Mouse (Mus musculus): ENCODE measurements around the gene Slc22a22.
"Not testable (repeated sequence)": the region's sequence is repeated elsewhere in the genome, so short reads cannot be mapped to it uniquely, and the experiment has no call there.

Slc22a22 gene

DNA sequence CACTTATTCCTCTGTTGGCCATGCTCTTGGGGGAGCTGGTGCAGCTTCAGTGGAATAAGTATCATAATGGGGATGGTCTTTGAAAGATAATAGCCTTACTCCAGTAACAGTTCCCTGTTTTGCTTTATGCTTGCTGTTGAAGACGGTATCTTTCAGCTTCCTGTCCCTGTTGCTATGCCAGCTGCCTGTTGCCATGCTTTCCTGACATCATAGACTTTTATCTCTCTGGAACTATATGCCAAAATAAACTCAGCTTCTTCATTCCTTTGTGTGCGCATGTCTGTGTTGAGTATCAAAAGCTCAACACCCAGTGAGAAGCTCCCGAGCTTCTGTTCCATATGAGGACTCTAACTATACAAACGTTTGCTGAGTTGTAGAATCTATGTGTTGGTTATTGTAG is 83.4 kb downstream of the Slc22a22 start:
- in situ Hi-C loops (cut with MboI, MseI): no loop called here

DNA sequence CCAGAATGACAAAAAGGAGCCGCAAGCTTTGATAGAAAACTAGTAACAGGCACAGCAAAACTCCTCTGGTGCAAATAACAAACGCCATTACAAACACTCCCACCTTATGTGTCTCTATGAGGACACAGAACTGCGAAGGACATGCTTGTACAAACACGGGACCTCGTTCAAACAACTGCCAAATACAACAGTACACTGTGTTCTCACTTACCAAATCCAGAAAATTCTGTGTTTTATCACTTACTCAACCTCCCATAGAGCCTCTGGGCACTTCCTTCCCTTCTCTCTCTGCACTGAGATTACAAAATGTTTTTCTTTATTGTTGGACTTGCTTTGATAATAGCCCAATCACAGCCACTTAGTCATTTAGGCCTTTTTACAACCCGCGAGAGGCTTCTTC is 97.0 kb downstream of the Slc22a22 start:
- in situ Hi-C loops (cut with MboI, MseI): no loop called here

DNA sequence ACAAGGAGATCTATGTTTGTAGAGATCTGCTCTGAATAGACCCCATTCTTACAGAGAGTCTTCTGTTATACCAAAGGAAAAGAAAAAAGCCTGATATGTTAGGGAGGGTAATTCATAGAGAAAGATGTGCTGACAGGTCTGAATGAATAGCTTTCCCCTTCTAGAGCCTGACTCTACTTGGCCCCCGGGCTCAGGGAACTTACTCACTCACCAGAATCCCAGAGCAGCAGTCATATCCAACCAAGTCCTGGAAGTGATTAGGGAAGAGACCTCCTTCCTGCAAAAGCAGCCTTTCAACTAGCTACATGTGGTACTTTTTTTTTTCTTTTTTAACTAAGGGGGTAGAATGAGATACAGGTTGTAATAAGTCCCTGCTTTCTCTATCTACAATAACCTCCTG is 111.0 kb downstream of the Slc22a22 start:
- in situ Hi-C loops (cut with MboI, MseI): no loop called here

DNA sequence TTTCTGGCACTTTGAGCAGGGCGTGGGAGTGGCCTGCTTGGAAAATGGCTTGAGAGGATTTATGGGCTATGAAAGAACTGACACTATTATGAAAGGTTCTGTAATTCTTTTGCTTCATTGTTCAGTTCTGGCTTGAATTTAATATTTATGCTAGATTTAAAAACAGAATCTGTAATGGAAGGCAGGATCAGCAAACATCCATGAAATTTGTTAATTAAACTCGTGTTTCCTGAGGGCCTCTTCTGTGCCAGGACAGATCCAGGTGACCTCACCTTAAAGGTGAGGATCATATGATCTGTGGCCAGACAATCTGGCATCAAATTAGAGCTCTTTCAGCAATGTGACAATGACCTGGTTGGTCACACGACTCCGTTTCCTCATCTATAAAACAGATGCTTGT is 122.1 kb downstream of the Slc22a22 start:
- in situ Hi-C loops (cut with MboI, MseI): no loop called here

DNA sequence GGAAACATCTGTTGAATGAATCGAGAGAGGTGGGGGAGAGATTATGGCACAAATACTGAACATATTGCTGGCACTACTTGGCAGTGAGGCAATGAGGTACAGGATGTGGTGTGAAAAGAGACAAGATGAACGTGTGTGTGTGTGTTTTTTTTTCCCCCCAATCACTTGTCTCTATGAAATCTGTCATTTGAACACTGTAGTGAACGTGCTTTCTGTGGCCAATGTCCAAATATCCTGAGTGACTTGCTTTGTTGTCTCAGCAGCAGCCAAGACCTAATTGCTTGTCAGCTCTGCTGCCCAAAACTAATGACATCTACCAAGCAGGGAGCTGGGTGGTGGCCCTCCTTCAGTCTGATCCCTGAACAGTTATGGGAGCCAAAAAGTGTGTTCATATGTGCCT is 136.9 kb downstream of the Slc22a22 start:
- in situ Hi-C loops (cut with MboI, MseI): loop anchor here (25.0 kb wide), 1 partner anchor 672 kb away; no protein-coding TSS in a partner anchor

DNA sequence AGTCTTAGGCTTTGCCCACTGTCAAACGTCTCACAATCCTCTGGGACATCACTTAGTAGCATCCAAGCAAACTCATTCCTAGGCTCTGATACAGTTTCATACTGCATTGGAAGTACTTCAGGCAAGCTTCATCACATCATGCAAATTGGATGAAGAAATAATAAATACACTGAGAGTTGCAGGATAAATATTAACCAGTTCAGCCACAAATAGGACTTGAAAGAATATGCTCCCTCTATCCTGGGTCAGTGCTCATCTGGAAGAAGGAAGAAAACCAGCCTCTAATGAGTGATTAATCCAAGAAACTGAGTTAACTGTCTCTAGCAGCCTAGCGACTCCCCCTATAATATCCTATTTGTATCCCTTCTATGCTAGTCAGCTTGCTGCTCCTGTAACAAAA is 146.1 kb downstream of the Slc22a22 start:
- in situ Hi-C loops (cut with MboI, MseI): loop anchor here (25.0 kb wide), 1 partner anchor 681 kb away; no protein-coding TSS in a partner anchor

DNA sequence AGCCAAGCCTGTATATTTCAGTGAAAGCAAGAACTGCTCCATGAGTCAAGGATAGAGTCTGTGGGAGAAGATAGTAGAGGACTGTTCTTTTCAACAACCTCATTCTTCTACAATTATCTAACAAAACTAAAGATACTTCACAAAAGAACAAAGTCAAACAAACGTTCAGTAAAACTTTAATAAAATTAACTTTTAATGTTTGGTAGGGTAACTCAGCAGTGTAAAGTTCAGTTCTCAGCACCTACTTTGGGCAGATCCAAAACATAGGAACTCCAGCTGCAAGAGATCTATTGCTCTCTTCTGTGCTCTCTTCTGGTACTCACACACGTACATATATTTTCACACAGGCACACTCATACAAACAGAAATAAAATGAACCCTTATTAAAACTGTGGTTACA is 159.4 kb downstream of the Slc22a22 start:
- in situ Hi-C loops (cut with MboI, MseI): no loop called here

DNA sequence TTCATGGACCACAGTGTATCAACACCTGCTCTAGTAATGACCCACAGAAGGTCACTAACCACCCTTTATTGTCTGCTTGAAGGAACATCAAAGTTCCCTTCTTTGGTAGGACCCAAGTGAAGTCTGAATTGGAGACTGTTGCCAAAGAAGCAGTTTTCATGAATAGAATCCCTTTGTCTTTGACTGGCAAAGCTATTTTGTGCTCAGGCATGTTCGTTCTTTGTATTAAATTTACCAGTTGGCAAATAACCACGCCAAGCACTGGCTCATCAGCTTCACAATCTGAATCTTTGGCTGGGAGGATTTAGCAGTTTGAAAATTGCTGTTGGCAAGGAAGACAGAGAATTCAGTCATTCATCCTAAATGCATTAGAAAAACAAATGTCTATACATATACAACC is 160.9 kb downstream of the Slc22a22 start:
- in situ Hi-C loops (cut with MboI, MseI): no loop called here

DNA sequence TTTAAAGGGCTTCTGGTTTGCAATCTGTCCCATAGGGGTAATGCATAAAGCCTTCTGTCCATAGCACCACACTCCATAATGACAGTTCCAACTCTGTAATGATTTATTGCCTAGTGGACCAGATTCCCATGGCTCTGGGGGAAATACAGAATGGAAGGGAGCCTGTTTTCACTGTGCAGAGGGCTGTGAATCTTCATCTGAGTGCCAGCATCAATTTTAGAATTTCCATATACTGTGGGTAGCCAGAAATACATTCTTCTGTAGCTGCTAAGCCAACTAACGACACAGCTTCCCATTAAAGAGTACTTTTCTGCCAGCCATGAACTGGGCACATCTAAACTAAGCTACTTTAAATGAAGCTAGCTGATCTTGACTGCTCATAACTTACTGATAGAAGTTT is 174.7 kb downstream of the Slc22a22 start:
- in situ Hi-C loops (cut with MboI, MseI): no loop called here

DNA sequence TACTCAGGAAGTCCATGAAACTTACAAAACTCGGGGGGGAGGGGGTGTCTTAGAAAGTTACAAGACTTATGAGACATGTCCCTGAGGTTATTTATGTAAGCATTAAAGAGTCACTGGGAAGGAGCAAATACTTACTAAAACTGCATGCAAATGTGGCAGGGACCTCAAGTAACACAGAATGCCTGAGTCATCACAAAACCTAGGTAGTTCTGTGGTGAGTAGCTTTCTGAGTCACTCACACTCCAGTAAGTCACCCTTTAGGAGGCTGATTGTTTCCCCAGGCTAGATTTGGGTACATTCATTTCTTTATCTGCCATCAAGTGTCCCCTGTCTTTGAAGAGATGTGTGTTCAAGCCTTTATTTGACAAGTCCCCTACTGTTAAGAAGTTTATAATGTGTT is 198.9 kb downstream of the Slc22a22 start:
- in situ Hi-C loops (cut with MboI, MseI): no loop called here

DNA sequence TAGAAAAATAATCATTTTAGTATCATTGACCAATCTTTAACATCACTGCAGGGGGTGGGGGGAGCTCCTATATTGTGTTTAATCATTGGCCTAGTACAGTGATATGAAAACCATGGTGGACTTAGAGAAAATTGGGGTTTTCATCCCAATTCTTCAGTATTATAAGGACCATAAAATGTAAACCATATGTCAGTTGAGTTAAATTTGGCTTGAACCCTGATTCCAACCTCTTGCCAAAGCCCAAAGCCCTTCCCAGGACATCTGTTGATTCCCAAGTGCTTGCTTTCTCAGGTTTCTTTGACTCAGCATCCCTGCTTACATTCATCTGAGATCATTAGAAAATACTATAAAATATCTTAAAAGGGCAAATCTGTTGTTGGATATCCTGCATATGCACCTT is 201.0 kb downstream of the Slc22a22 start:
- in situ Hi-C loops (cut with MboI, MseI): no loop called here

DNA sequence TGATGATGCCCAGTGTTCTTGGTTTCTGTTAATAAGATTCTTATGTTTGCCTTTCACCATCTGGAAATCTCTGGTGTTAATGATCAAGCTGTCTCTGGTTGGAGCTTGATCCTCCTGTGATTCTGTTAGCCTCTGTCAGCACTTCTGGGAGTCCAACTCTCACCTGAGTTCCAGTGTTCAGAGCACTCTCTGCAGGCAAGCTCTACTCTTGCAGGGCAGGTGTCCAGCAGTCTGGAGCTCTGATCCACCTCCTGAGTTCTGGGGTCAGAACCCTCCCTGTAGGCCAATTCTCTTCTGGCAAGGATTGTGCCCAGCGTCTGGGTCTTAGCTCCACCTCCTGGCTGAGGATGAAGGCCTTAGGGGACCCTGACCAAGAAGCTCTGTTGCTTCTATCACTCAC is 237.4 kb downstream of the Slc22a22 start:
- in situ Hi-C loops (cut with MboI, MseI): not testable (repeated sequence)

DNA sequence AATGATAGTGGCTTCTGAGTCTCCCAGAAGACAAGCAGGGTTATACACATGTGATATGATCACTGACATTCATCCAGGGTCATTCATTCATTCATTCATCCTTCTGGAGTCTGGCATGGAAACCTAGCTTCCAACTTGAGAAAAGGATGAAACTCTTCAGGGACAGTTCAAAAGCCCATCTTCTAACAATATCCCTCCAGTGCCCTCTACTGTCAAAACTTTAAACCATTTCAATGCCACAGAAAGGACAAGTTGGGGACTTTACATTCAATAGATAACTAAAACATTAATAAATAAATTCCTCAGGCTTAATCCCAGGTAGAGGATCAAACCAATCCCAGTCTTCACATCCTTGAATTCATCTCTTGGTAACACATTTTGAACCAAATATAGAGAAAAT is 247.0 kb downstream of the Slc22a22 start:
- in situ Hi-C loops (cut with MboI, MseI): no loop called here

DNA sequence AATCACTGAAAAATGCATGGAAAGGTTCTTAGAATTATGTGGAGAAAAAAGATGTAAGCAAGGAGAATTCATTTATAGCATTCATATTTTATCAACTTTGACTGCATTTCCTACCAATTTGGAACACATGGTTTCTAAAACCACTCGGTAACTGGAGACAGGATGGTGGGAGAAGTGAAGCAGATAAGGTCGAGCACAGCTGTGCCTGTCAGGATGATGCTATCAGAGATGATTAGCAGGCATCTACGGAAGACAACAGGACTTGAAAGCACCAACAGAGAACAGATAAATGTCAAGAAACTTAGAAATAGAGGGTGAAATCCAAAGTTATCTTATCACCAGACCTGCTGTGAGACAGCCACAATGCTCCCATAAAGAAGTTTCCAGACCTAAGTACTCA is 272.1 kb downstream of the Slc22a22 start:
- in situ Hi-C loops (cut with MboI, MseI): no loop called here

DNA sequence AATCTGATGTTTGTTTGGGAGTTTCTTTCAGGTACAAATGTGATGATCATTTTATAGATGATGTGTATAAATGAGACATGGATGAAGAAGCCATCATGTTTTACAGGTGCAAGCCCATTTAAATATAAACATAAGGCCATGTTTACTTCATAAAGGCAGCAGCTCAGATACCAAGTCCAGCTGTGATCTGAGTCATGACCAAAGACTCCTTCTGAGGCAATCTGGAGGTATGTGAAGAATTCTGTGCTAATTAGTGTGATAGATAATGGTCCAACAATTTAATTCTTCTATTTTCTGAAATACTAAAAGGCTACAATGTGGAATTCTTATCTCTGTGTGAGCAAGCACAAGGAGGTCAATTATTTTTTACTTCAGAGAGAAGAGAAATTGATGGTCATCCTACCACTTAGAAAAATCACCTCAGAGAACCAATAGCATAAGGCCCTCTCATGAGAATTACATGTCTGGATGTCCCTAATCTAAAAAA is 272.9 kb downstream of the Slc22a22 start:
- in situ Hi-C loops (cut with MboI, MseI): no loop called here

Data from regulatory T cell (primary cell).